Mouse (Mus musculus) brown adipose tissue, adult 24 weeks (tissue): Measurements from ENCODE around the gene Limd1. TPM values are rescaled to one million over a fixed set of nuclear protein-coding genes. Genes with fewer than 3 reads are reported as not detected.
"Not testable (repeated sequence)": the region's sequence is repeated elsewhere in the genome, so short reads cannot be mapped to it uniquely, and the experiment has no call there.

Experiments used
- H3K27ac ChIP-seq: fragments of 200-500 bp; replicated peaks from 2 replicates; pipeline ENCODE4 v1.5.1; 2012; ENCODE audit warnings: low read depth, mild to moderate bottlenecking, low read length
- H3K4me1 ChIP-seq: fragments of 200-500 bp; 2 replicates; pipeline ENCODE4 v1.6.1; 2012; ENCODE audit warnings: low read length, mixed read lengths; ENCODE audit not compliant: control insufficient read depth, insufficient read depth, insufficient read length
- H3K4me3 ChIP-seq: fragments of 200-500 bp; 2 replicates; pipeline ENCODE4 v1.5.1; 2012; ENCODE audit warnings: low read depth, mild to moderate bottlenecking, low read length, moderate library complexity; ENCODE audit not compliant: insufficient read depth
- polyA plus RNA-seq: library from polyadenylated mRNA; stranded (reverse); fragments of >200 nt; gene quantifications from 2 replicates; pipeline ENCODE4 v1.2.4, GENCODE M21; 2012; ENCODE audit not compliant: missing spikeins, insufficient read depth, insufficient read length

Gene Limd1
- 14.0 and 22.4 TPM in 2 replicates for polyA plus RNA-seq

- peaks cover 33% of the 10 kb centered on the region for H3K4me1 ChIP-seq
- H3K4me3 ChIP-seq: peak within 1 kb of the TSS; percentile 89
- peak within 1 kb of the TSS; percentile 75 for H3K27ac ChIP-seq
Observed at GRCm38 (mm10) chr9:123478586-123479195, at the start of gene Limd1. TSS of gene Limd1 (plus strand) at chr9:123478706.

GRCm38 (mm10) chr9:123429863-123430262 lies 48.6 kb upstream of the Limd1 start:
- no peaks in the 10 kb centered on the region for H3K4me1 ChIP-seq
- H3K4me3 ChIP-seq: no peak overlapping the region
- H3K27ac ChIP-seq: no peak overlapping the region

- Histone ChIP-seq H3K4me3 (no peak overlapping the region), H3K27ac (no peak overlapping the region), H3K4me1 (no peaks in the 10 kb centered on the region)
Observed at GRCm38 (mm10) chr9:123430973-123431372, 47.5 kb upstream of the Limd1 start.

- no peak overlapping the region for H3K4me3 ChIP-seq
- H3K4me1 ChIP-seq: no peaks in the 10 kb centered on the region
- H3K27ac ChIP-seq: no peak overlapping the region
Observed at GRCm38 (mm10) chr9:123438223-123438622, 40.3 kb upstream of the Limd1 start.

- Histone ChIP-seq H3K4me1 (no peaks in the 10 kb centered on the region), H3K4me3 (no peak overlapping the region), H3K27ac (no peak overlapping the region)
Observed at GRCm38 (mm10) chr9:123440230-123441058, 38.1 kb upstream of the Limd1 start.

GRCm38 (mm10) chr9:123447101-123447500 lies 31.4 kb upstream of the Limd1 start:
- H3K4me1 ChIP-seq, H3K27ac ChIP-seq, H3K4me3 ChIP-seq: not testable (repeated sequence)

- H3K27ac ChIP-seq: no peak overlapping the region
- H3K4me3 ChIP-seq: no peak overlapping the region
- no peaks in the 10 kb centered on the region for H3K4me1 ChIP-seq
Observed at GRCm38 (mm10) chr9:123448594-123448993, 29.9 kb upstream of the Limd1 start.

- Histone ChIP-seq H3K4me3 (no peak overlapping the region), H3K4me1 (no peaks in the 10 kb centered on the region), H3K27ac (no peak overlapping the region)
Observed at GRCm38 (mm10) chr9:123450174-123450573, 28.3 kb upstream of the Limd1 start.

- Histone ChIP-seq H3K27ac (no peak overlapping the region), H3K4me3 (no peak overlapping the region), H3K4me1 (peaks cover 2% of the 10 kb centered on the region; the same call in 1 of the 2 replicates)
Observed at GRCm38 (mm10) chr9:123451772-123452171, 26.7 kb upstream of the Limd1 start.

GRCm38 (mm10) chr9:123456634-123457602 lies 21.6 kb upstream of the Limd1 start:
- Histone ChIP-seq H3K27ac (peak overlapping the region; percentile 51; the same call in 1 of the 2 replicates), H3K4me1 (peaks cover 9% of the 10 kb centered on the region), H3K4me3 (no peak overlapping the region)

GRCm38 (mm10) chr9:123457603-123458002 lies 20.9 kb upstream of the Limd1 start:
- Histone ChIP-seq H3K27ac (peak overlapping the region; percentile 51; the same call in 1 of the 2 replicates), H3K4me1 (peaks cover 9% of the 10 kb centered on the region), H3K4me3 (no peak overlapping the region)

GRCm38 (mm10) chr9:123467141-123467620 lies 11.3 kb upstream of the Limd1 start:
- Histone ChIP-seq H3K27ac (no peak overlapping the region), H3K4me3 (no peak overlapping the region)

GRCm38 (mm10) chr9:123468406-123469085 lies 10.0 kb upstream of the Limd1 start:
- no peak overlapping the region for H3K27ac ChIP-seq
- no peak overlapping the region for H3K4me3 ChIP-seq
- peaks cover 10% of the 10 kb centered on the region for H3K4me1 ChIP-seq

More at GRCm38 (mm10) chr9:123467141-123467620, 11.3 kb upstream of the Limd1 start:
- H3K4me1 ChIP-seq: peaks cover 4% of the 10 kb centered on the region; the same call in 1 of the 2 replicates

- Histone ChIP-seq H3K4me1 (peaks cover 10% of the 10 kb centered on the region), H3K27ac (no peak overlapping the region), H3K4me3 (no peak overlapping the region)
Observed at GRCm38 (mm10) chr9:123469087-123469486, 9.4 kb upstream of the Limd1 start.
